Mouse (Mus musculus) heart, adult 2 months (tissue): ENCODE measurements around the gene Plac1.

Experiments
- CTCF ChIP-seq: fragments of 200-600 bp; IDR thresholded peaks from 2 replicates; pipeline ENCODE4 v1.8.1; 2022; ENCODE audit warnings: antibody characterized with exemption, mild to moderate bottlenecking, moderate library complexity
- EP300 ChIP-seq: fragments of 200-500 bp; IDR thresholded peaks from 2 replicates; pipeline ENCODE4 v1.6.1; 2011; ENCODE audit warnings: low read depth, low read length, control low read depth; ENCODE audit not compliant: insufficient read depth
- POLR2A ChIP-seq: fragments of 200-500 bp; IDR thresholded peaks from 2 replicates; pipeline ENCODE4 v1.6.1; 2011; ENCODE audit warnings: mild to moderate bottlenecking, low read depth, low read length, control low read depth; ENCODE audit not compliant: insufficient read depth

DNA sequence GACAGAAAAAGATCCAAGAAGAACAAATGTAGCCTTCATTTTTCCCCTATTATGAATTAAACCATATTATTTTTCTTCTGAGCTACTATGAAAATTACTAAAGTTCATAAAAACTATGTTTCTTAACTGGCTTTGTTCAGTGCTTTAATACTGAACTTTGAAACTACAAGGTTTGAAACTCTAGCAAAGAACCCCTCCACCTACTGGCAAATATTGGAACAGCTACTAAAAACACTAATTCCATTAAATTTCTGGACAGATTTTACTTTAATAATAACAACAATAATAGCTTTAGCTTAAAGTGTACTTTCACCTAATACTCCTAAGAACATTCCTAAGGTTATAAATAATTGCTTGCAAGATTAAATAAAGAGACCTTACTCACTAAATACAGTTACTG is 15.3 kb upstream of the Plac1 start:
- TF ChIP-seq EP300 (no peak), CTCF (peak; percentile 81), POLR2A (no peak)
